Mouse (Mus musculus): ENCODE data around the gene Gm11237. TPM values are rescaled to one million over a fixed set of nuclear protein-coding genes. Genes with fewer than 3 reads are reported as not detected.

Gm11237 gene
- polyA plus RNA-seq (2015; fragmentation: Nextera tagmentation; extraction: Ambion mirVana), result not detected in 2 replicates

DNA sequence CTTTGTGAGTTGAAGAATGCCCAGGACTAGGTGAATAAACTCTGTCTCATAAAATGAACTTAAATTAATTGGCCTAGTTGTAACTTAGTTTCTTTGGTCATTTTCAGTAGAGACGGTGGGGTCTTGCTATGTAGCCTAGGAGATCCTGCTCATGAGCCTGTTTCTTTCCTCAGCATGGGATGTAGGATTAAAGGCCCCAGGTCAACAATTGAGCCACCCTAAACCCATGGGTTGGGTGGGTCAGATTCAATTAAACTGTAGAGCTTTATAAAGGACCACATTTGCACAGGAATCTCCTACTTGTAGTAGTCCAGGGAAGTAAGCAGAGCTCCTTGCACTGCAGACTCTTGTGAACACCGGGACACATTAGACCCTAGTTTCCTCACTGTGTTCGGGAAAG lies at the start of gene Gm11237:
Gene Gm11237, plus strand, starts transcription at position 301 of the 400 bp plus-strand sequence.

DNA sequence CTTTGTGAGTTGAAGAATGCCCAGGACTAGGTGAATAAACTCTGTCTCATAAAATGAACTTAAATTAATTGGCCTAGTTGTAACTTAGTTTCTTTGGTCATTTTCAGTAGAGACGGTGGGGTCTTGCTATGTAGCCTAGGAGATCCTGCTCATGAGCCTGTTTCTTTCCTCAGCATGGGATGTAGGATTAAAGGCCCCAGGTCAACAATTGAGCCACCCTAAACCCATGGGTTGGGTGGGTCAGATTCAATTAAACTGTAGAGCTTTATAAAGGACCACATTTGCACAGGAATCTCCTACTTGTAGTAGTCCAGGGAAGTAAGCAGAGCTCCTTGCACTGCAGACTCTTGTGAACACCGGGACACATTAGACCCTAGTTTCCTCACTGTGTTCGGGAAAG lies 15.2 kb upstream of the Gm11237 start, which contains the start of gene Gm11238:
Gene Gm11238, plus strand, starts transcription at position 301 of the 400 bp plus-strand sequence.

DNA sequence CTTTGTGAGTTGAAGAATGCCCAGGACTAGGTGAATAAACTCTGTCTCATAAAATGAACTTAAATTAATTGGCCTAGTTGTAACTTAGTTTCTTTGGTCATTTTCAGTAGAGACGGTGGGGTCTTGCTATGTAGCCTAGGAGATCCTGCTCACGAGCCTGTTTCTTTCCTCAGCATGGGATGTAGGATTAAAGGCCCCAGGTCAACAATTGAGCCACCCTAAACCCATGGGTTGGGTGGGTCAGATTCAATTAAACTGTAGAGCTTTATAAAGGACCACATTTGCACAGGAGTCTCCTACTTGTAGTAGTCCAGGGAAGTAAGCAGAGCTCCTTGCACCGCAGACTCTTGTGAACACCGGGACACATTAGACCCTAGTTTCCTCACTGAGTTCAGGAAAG lies 15.0 kb downstream of the Gm11237 start, which contains the start of gene Gm11236:
Gene Gm11236, plus strand, starts transcription at position 301 of the 400 bp plus-strand sequence.

DNA sequence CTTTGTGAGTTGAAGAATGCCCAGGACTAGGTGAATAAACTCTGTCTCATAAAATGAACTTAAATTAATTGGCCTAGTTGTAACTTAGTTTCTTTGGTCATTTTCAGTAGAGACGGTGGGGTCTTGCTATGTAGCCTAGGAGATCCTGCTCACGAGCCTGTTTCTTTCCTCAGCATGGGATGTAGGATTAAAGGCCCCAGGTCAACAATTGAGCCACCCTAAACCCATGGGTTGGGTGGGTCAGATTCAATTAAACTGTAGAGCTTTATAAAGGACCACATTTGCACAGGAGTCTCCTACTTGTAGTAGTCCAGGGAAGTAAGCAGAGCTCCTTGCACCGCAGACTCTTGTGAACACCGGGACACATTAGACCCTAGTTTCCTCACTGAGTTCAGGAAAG lies 45.3 kb downstream of the Gm11237 start, which contains the start of gene Gm11239:
Gene Gm11239, plus strand, starts transcription at position 301 of the 400 bp plus-strand sequence.

Other genes with a start within 250 kb of the Gm11237 start
- not detected in 2 replicates for gene Gm11487, start 217.9 kb upstream of the Gm11237 start, polyA plus RNA-seq (2015; fragmentation: Nextera tagmentation; extraction: Ambion mirVana)
- gene Gm11238, start 15.1 kb upstream of the Gm11237 start, polyA plus RNA-seq (2015; fragmentation: Nextera tagmentation; extraction: Ambion mirVana), result not detected in 2 replicates
- not detected in 2 replicates for gene Gm11236, start 15.1 kb downstream of the Gm11237 start, polyA plus RNA-seq (2015; fragmentation: Nextera tagmentation; extraction: Ambion mirVana)
- not detected in 2 replicates for gene Gm11239, start 45.4 kb downstream of the Gm11237 start, polyA plus RNA-seq (2015; fragmentation: Nextera tagmentation; extraction: Ambion mirVana)
- not detected in 2 replicates for gene Gm428, start 60.5 kb downstream of the Gm11237 start, polyA plus RNA-seq (2015; fragmentation: Nextera tagmentation; extraction: Ambion mirVana)
- gene Rasef, start 168.0 kb downstream of the Gm11237 start, polyA plus RNA-seq (2015; fragmentation: Nextera tagmentation; extraction: Ambion mirVana), result 4.2 and 5.5 TPM in 2 replicates

All from urinary bladder, postnatal 0 days (tissue).